Mouse (Mus musculus) left cerebral cortex, postnatal 14 days (tissue): ENCODE data around the gene Blvrb. TPM values are rescaled to one million over a fixed set of nuclear protein-coding genes. Genes with fewer than 3 reads are reported as not detected.

ENCODE experiments used
- DNase-seq, 2 experiments: peaks; one replicate each; pipeline ENCODE4 v3.0.0; 2021 to 2022; ENCODE audit warnings: low spot score in 2 of 2, mixed read lengths in 1 of 2
- intact Hi-C: fragments of 180-260 bp; cut with DNase I; formaldehyde crosslinking; loops from one replicate; pipeline ENCODE4 v1.15.1; 2025
- long read RNA-seq, 2 experiments: library from polyadenylated mRNA; stranded (forward); transcript quantifications; one replicate each; pipeline ENCODE4 v2.0.0; 2021
- total RNA-seq, 2 experiments: library from RNA; stranded (reverse); gene quantifications; 2 replicates each; pipeline ENCODE4 v1.2.3; 2021

Blvrb gene
- total RNA-seq, result 10 to 100 TPM; 11.7 to 13.0 TPM
- long read RNA-seq, experiment 1, transcript Blvrb-201 (5 exons, 1,028 nt), result major isoform, 9 of 9 reads
- long read RNA-seq, experiment 1, partial matches to known transcripts, result 0 of 9 reads
- long read RNA-seq, experiment 1, other reads (novel, unspliced or antisense), result 0 of 9 reads
- long read RNA-seq, experiment 2, transcript Blvrb-201 (5 exons, 1,028 nt), result major isoform, 15 of 16 reads
- long read RNA-seq, experiment 2, partial matches to known transcripts, result 0 of 16 reads
- long read RNA-seq, experiment 2, other reads (novel, unspliced or antisense), result 1 of 16 reads

- peak; percentile 96 to 99 for DNase-seq
- intact Hi-C loops, result loop anchor here (2.0 to 10.0 kb wide), 3 partner anchors 25 to 237 kb away; partner anchors contain the start of genes Sertad3 and Zfp607b
These were observed at the start of gene Blvrb, which contains the start of gene Sptbn4 for GRCm38 (mm10) chr7:27447419-27448286. Blvrb (plus strand) TSS chr7:27447978. Sptbn4 (minus strand) TSS chr7:27447686.

- intact Hi-C loops, result no loop called here
- no peak for DNase-seq
These were observed 47.2 kb upstream of the Blvrb start for GRCm38 (mm10) chr7:27400545-27400944.

GRCm38 (mm10) chr7:27402675-27403074 lies 45.1 kb upstream of the Blvrb start:
- DNase-seq, result peak; percentile 73 to 78
- intact Hi-C loops, result no loop called here

- intact Hi-C loops, result no loop called here
- DNase-seq, result no peak
These were observed 43.4 kb upstream of the Blvrb start for GRCm38 (mm10) chr7:27404203-27404942.

GRCm38 (mm10) chr7:27406481-27406880 lies 41.3 kb upstream of the Blvrb start:
- intact Hi-C loops, result loop anchor here (5.0 kb wide), 1 partner anchor 41 kb away; the partner anchor contains the start of genes Blvrb and Sptbn4
- no peak for DNase-seq

GRCm38 (mm10) chr7:27407816-27408215 lies 40.0 kb upstream of the Blvrb start:
- intact Hi-C loops, result loop anchor here (5.0 kb wide), 1 partner anchor 39 kb away; the partner anchor contains the start of genes Blvrb and Sptbn4
- no peak for DNase-seq

GRCm38 (mm10) chr7:27408379-27409176 lies 39.2 kb upstream of the Blvrb start:
- peak; percentile 56 to 62 for DNase-seq
- intact Hi-C loops, result loop anchor here (5.0 kb wide), 1 partner anchor 39 kb away; the partner anchor contains the start of genes Blvrb and Sptbn4

- peak in 1 of 2 experiments; percentile 86 for DNase-seq
- intact Hi-C loops, result no loop called here
These were observed 30.6 kb upstream of the Blvrb start for GRCm38 (mm10) chr7:27417151-27417550.

GRCm38 (mm10) chr7:27419101-27419500 lies 28.7 kb upstream of the Blvrb start:
- intact Hi-C loops, result no loop called here
- DNase-seq, result no peak

- intact Hi-C loops, result no loop called here
- no peak for DNase-seq
These were observed 24.0 kb upstream of the Blvrb start for GRCm38 (mm10) chr7:27423556-27424326.

GRCm38 (mm10) chr7:27427387-27427786 lies 20.4 kb upstream of the Blvrb start:
- no peak for DNase-seq
- intact Hi-C loops, result no loop called here

- no peak for DNase-seq
- intact Hi-C loops, result no loop called here
These were observed 19.8 kb upstream of the Blvrb start for GRCm38 (mm10) chr7:27428002-27428401.

GRCm38 (mm10) chr7:27429135-27429534 lies 18.6 kb upstream of the Blvrb start:
- intact Hi-C loops, result no loop called here
- DNase-seq, result no peak

- intact Hi-C loops, result no loop called here
These were observed 14.4 kb upstream of the Blvrb start for GRCm38 (mm10) chr7:27433349-27433748.

GRCm38 (mm10) chr7:27433794-27434193 lies 14.0 kb upstream of the Blvrb start:
- intact Hi-C loops, result no loop called here
- DNase-seq, result no peak

More at GRCm38 (mm10) chr7:27433349-27433748, 14.4 kb upstream of the Blvrb start:
- DNase-seq, result no peak

GRCm38 (mm10) chr7:27437544-27437943 lies 10.2 kb upstream of the Blvrb start:
- intact Hi-C loops, result no loop called here

GRCm38 (mm10) chr7:27440014-27440413 lies 7.8 kb upstream of the Blvrb start:
- no peak for DNase-seq
- intact Hi-C loops, result loop anchor here (10.0 kb wide), 1 partner anchor 245 kb away; the partner anchor contains the start of gene Zfp607b

More at GRCm38 (mm10) chr7:27437544-27437943, 10.2 kb upstream of the Blvrb start:
- no peak for DNase-seq

- intact Hi-C loops, result loop anchor here (5.0 to 10.0 kb wide), 2 partner anchors 39 to 239 kb away; partner anchors contain the start of gene Zfp607b
- DNase-seq, result peak in 1 of 2 experiments; percentile 19
These were observed 1.7 kb upstream of the Blvrb start for GRCm38 (mm10) chr7:27446051-27446450.
